Mouse (Mus musculus) brain, embryonic 14.5 days (tissue): Measurements from ENCODE around the gene Plscr3.

Experiments used
- CTCF ChIP-seq: fragments of 200-500 bp; IDR thresholded peaks from 2 replicates; pipeline ENCODE4 v1.5.1; 2012; ENCODE audit warnings: inconsistent platforms, mild to moderate bottlenecking, moderate library complexity, borderline replicate concordance; ENCODE audit not compliant: insufficient read depth, insufficient read length; ENCODE audit errors: extremely low read depth
- POLR2A ChIP-seq: fragments of 200-500 bp; IDR thresholded peaks from 2 replicates; pipeline ENCODE4 v1.6.1; 2012; ENCODE audit warnings: mild to moderate bottlenecking, inconsistent platforms, borderline replicate concordance; ENCODE audit not compliant: poor library complexity, insufficient read depth, insufficient read length, severe bottlenecking; ENCODE audit errors: extremely low read depth

DNA sequence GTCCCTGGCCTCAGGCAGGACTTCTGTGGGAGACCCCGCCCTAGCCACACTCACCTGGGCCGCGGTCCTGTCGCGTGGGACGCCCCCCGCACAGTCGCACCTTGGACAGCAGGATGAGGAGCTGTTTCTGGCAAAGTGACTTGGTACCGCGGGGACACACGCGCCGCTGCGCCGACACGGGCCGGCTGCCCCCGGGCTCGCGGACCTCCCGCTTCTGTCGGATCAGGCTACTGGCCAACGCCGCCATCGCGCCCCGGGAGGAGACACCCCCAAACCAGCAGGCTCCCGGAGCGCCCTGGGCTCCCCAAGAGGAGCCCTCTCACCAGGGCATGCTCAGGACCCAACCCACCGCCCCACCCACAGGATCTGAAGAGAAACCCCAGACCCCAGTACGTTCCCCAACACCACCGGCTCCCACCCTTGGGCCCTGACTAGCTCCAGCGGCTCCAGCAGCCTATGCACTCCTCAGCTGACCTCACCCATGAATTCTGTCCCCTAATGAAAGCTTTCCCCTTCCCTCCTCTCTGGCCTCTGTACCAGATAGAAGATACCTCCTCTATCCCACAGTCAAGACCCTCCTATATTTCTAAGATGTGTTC lies 44.7 kb upstream of the Plscr3 start, which contains the start of gene Fgf11:
- TF ChIP-seq CTCF (no peak), POLR2A (no peak)
